Mouse (Mus musculus): ENCODE measurements at regions not wholly inside any gene's neighbourhood (a gene's known extent, or its start where the extent isn't known, plus 50 kb on each side); places are given as distances from the start of the nearest gene placed in this dataset.

GRCm38 (mm10) chr15:96881519-96882170 lies 174.1 kb downstream of the Slc38a4 start:
- H3K27ac ChIP-seq (ENCODE audit: insufficient read depth, low read depth, low read length, poor library complexity, severe bottlenecking), result no peak overlapping the region
- no peaks in the 10 kb centered on the region for H3K36me3 ChIP-seq (ENCODE audit: control insufficient read depth, insufficient read depth, low read length, poor library complexity, severe bottlenecking)
- H3K9me3 ChIP-seq (ENCODE audit: control insufficient read depth, insufficient read depth, low read depth, low read length), result no peaks in the 10 kb centered on the region
- no peak overlapping the region for H3K4me3 ChIP-seq (ENCODE audit: insufficient read depth in 1 of 2, low read depth in 1 of 2, low read length in 2 of 2, poor library complexity in 1 of 2, severe bottlenecking in 1 of 2)
- TF ChIP-seq CHD2 (IDR thresholded peaks at IDR 0.05; ENCODE audit: low read depth, low read length) (no peak), MAFK (IDR thresholded peaks at IDR 0.05; ENCODE audit: insufficient read depth, low read depth, low read length) (no peak), ZNF384 (IDR thresholded peaks at IDR 0.05; ENCODE audit: low read depth, low read length) (no peak), HCFC1 (IDR thresholded peaks at IDR 0.05; ENCODE audit: borderline replicate concordance, insufficient read depth, low read length) (no peak), ZC3H11A (IDR thresholded peaks at IDR 0.05; ENCODE audit: borderline replicate concordance, low read depth, low read length) (no peak)
- H3K4me1 ChIP-seq (ENCODE audit: control insufficient read depth in 2 of 2, insufficient read depth in 2 of 2, low read length in 2 of 2, poor library complexity in 1 of 2), result no peaks in the 10 kb centered on the region
- DNase-seq (ENCODE audit: low read depth, low spot score), result no peak
- in situ Hi-C loops (cut with MboI; ENCODE audit: low sequenced_read_pairs in 2 of 2, unreplicated experiment in 2 of 2), result no loop called here
- no peak overlapping the region for H3K9ac ChIP-seq (ENCODE audit: insufficient read depth, low read depth, low read length, poor library complexity, severe bottlenecking)

DNA sequence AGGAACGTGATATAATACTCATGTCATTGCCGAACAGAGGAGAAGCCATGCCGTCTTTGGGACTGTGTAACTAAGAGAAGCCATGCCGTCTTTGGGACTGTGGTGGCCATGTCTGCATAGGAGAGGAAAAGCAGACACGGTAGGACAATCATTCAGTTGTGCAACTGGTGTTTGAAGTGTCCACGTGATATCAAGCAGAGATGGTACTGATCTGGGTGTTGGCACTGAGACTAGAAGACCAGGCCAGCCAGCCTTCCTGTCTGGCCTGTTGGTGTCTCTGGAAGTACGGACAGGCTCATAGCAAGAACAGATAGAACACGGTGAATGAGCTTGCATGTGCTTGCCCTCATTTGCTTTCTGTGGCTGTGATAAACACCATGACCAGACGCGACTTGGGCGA lies 175.7 kb downstream of the Slc38a4 start:
- no peaks in the 10 kb centered on the region for H3K36me3 ChIP-seq (ENCODE audit: control insufficient read depth, insufficient read depth, low read length, poor library complexity, severe bottlenecking)

GRCm38 (mm10) chr15:96878796-96879195 lies 177.0 kb downstream of the Slc38a4 start:
- in situ Hi-C loops (cut with MboI; ENCODE audit: low sequenced_read_pairs in 2 of 2, unreplicated experiment in 2 of 2), result no loop called here
- Histone ChIP-seq H3K9me3 (ENCODE audit: control insufficient read depth, insufficient read depth, low read depth, low read length) (no peaks in the 10 kb centered on the region), H3K4me1 (ENCODE audit: control insufficient read depth in 2 of 2, insufficient read depth in 2 of 2, low read length in 2 of 2, poor library complexity in 1 of 2) (no peaks in the 10 kb centered on the region), H3K9ac (ENCODE audit: insufficient read depth, low read depth, low read length, poor library complexity, severe bottlenecking) (no peak overlapping the region), H3K4me3 (ENCODE audit: insufficient read depth in 1 of 2, low read depth in 1 of 2, low read length in 2 of 2, poor library complexity in 1 of 2, severe bottlenecking in 1 of 2) (no peak overlapping the region), H3K36me3 (ENCODE audit: control insufficient read depth, insufficient read depth, low read length, poor library complexity, severe bottlenecking) (no peaks in the 10 kb centered on the region), H3K27ac (ENCODE audit: insufficient read depth, low read depth, low read length, poor library complexity, severe bottlenecking) (no peak overlapping the region)
- no peak for DNase-seq (ENCODE audit: low read depth, low spot score)
- TF ChIP-seq HCFC1 (IDR thresholded peaks at IDR 0.05; ENCODE audit: borderline replicate concordance, insufficient read depth, low read length) (no peak), MAFK (IDR thresholded peaks at IDR 0.05; ENCODE audit: insufficient read depth, low read depth, low read length) (no peak), ZC3H11A (IDR thresholded peaks at IDR 0.05; ENCODE audit: borderline replicate concordance, low read depth, low read length) (no peak), ZNF384 (IDR thresholded peaks at IDR 0.05; ENCODE audit: low read depth, low read length) (no peak), CHD2 (IDR thresholded peaks at IDR 0.05; ENCODE audit: low read depth, low read length) (no peak)

More for the DNA sequence above, 175.7 kb downstream of the Slc38a4 start:
- in situ Hi-C loops (cut with MboI; ENCODE audit: low sequenced_read_pairs in 2 of 2, unreplicated experiment in 2 of 2), result no loop called here
- no peak overlapping the region for H3K27ac ChIP-seq (ENCODE audit: insufficient read depth, low read depth, low read length, poor library complexity, severe bottlenecking)
- DNase-seq (ENCODE audit: low read depth, low spot score), result no peak
- no peaks in the 10 kb centered on the region for H3K4me1 ChIP-seq (ENCODE audit: control insufficient read depth in 2 of 2, insufficient read depth in 2 of 2, low read length in 2 of 2, poor library complexity in 1 of 2)
- no peak for TF ChIP-seq CHD2 (IDR thresholded peaks at IDR 0.05; ENCODE audit: low read depth, low read length)
- TF ChIP-seq ZNF384 (IDR thresholded peaks at IDR 0.05; ENCODE audit: low read depth, low read length), result no peak
- no peak for TF ChIP-seq HCFC1 (IDR thresholded peaks at IDR 0.05; ENCODE audit: borderline replicate concordance, insufficient read depth, low read length)
- TF ChIP-seq MAFK (IDR thresholded peaks at IDR 0.05; ENCODE audit: insufficient read depth, low read depth, low read length), result no peak
- no peak for TF ChIP-seq ZC3H11A (IDR thresholded peaks at IDR 0.05; ENCODE audit: borderline replicate concordance, low read depth, low read length)
- H3K9ac ChIP-seq (ENCODE audit: insufficient read depth, low read depth, low read length, poor library complexity, severe bottlenecking), result no peak overlapping the region
- no peaks in the 10 kb centered on the region for H3K9me3 ChIP-seq (ENCODE audit: control insufficient read depth, insufficient read depth, low read depth, low read length)
- H3K4me3 ChIP-seq (ENCODE audit: insufficient read depth in 1 of 2, low read depth in 1 of 2, low read length in 2 of 2, poor library complexity in 1 of 2, severe bottlenecking in 1 of 2), result no peak overlapping the region

DNA sequence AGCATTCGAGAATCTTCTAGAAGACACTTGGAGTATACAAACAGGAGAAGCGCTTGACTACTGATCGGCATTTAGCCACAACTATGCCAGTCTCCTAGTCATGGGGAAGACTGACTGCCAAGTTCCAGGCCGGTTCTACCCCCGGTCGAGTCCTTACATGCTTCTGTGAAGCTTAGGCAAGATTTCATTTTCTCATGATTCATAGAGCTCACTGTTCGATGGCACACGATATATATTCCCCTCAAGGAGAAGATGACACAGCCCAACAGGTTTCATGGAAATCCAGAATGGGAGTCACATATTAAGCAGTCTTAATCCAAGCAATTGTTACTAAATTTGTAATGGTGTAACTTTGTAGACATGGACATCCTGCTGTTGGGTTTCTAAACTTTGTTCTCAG lies 177.8 kb downstream of the Slc38a4 start:
- no peak for TF ChIP-seq CHD2 (IDR thresholded peaks at IDR 0.05; ENCODE audit: low read depth, low read length)
- no peak for TF ChIP-seq ZC3H11A (IDR thresholded peaks at IDR 0.05; ENCODE audit: borderline replicate concordance, low read depth, low read length)
- TF ChIP-seq HCFC1 (IDR thresholded peaks at IDR 0.05; ENCODE audit: borderline replicate concordance, insufficient read depth, low read length), result no peak
- H3K9ac ChIP-seq (ENCODE audit: insufficient read depth, low read depth, low read length, poor library complexity, severe bottlenecking), result no peak overlapping the region
- no peaks in the 10 kb centered on the region for H3K36me3 ChIP-seq (ENCODE audit: control insufficient read depth, insufficient read depth, low read length, poor library complexity, severe bottlenecking)
- in situ Hi-C loops (cut with MboI; ENCODE audit: low sequenced_read_pairs in 2 of 2, unreplicated experiment in 2 of 2), result no loop called here
- no peaks in the 10 kb centered on the region for H3K4me1 ChIP-seq (ENCODE audit: control insufficient read depth in 2 of 2, insufficient read depth in 2 of 2, low read length in 2 of 2, poor library complexity in 1 of 2)
- no peak overlapping the region for H3K4me3 ChIP-seq (ENCODE audit: insufficient read depth in 1 of 2, low read depth in 1 of 2, low read length in 2 of 2, poor library complexity in 1 of 2, severe bottlenecking in 1 of 2)
- DNase-seq (ENCODE audit: low read depth, low spot score), result no peak
- H3K9me3 ChIP-seq (ENCODE audit: control insufficient read depth, insufficient read depth, low read depth, low read length), result no peaks in the 10 kb centered on the region
- no peak overlapping the region for H3K27ac ChIP-seq (ENCODE audit: insufficient read depth, low read depth, low read length, poor library complexity, severe bottlenecking)

- H3K36me3 ChIP-seq (ENCODE audit: control insufficient read depth, insufficient read depth, low read length, poor library complexity, severe bottlenecking), result no peaks in the 10 kb centered on the region
- no peaks in the 10 kb centered on the region for H3K9me3 ChIP-seq (ENCODE audit: control insufficient read depth, insufficient read depth, low read depth, low read length)
- H3K4me3 ChIP-seq (ENCODE audit: insufficient read depth in 1 of 2, low read depth in 1 of 2, low read length in 2 of 2, poor library complexity in 1 of 2, severe bottlenecking in 1 of 2), result no peak overlapping the region
- no peak for TF ChIP-seq ZNF384 (IDR thresholded peaks at IDR 0.05; ENCODE audit: low read depth, low read length)
- no peak for DNase-seq (ENCODE audit: low read depth, low spot score)
- in situ Hi-C loops (cut with MboI; ENCODE audit: low sequenced_read_pairs in 2 of 2, unreplicated experiment in 2 of 2), result no loop called here
- H3K9ac ChIP-seq (ENCODE audit: insufficient read depth, low read depth, low read length, poor library complexity, severe bottlenecking), result no peak overlapping the region
- H3K4me1 ChIP-seq (ENCODE audit: control insufficient read depth in 2 of 2, insufficient read depth in 2 of 2, low read length in 2 of 2, poor library complexity in 1 of 2), result no peaks in the 10 kb centered on the region
- no peak overlapping the region for H3K27ac ChIP-seq (ENCODE audit: insufficient read depth, low read depth, low read length, poor library complexity, severe bottlenecking)
Measured at GRCm38 (mm10) chr15:96877271-96877670, 177.7 kb upstream of the Slc38a2 start.
